Mouse (Mus musculus): ENCODE measurements around the gene Mrps10.
A peak's percentile ranks its signal among the peaks of the same experiment; 100 is the strongest.
"Not testable (repeated sequence)": the region's sequence is repeated elsewhere in the genome, so short reads cannot be mapped to it uniquely, and the experiment has no call there.

Gene Mrps10

GRCm38 (mm10) chr17:47368401-47369086, at the start of gene Mrps10:
Mrps10 (plus strand) TSS chr17:47368887.
- peak; percentile 96 for DNase-seq (ENCODE audit: low read depth, low spot score)

GRCm38 (mm10) chr17:47318972-47319625, 49.6 kb upstream of the Mrps10 start:
- DNase-seq (ENCODE audit: low read depth, low spot score) = peak; percentile 22

GRCm38 (mm10) chr17:47319761-47320160, 48.9 kb upstream of the Mrps10 start:
- DNase-seq (ENCODE audit: low read depth, low spot score) = no peak

- DNase-seq (ENCODE audit: low read depth, low spot score) = peak; percentile 44
These were observed 46.3 kb upstream of the Mrps10 start for GRCm38 (mm10) chr17:47322128-47322990.

- DNase-seq (ENCODE audit: low read depth, low spot score) = no peak
These were observed 45.7 kb upstream of the Mrps10 start for GRCm38 (mm10) chr17:47322991-47323295.

- DNase-seq (ENCODE audit: low read depth, low spot score) = peak; percentile 10
These were observed 41.1 kb upstream of the Mrps10 start for GRCm38 (mm10) chr17:47327559-47327958.

GRCm38 (mm10) chr17:47327969-47328368, 40.7 kb upstream of the Mrps10 start:
- DNase-seq (ENCODE audit: low read depth, low spot score) = peak; percentile 78

- peak; percentile 16 for DNase-seq (ENCODE audit: low read depth, low spot score)
These were observed 39.9 kb upstream of the Mrps10 start for GRCm38 (mm10) chr17:47328552-47329343.

- DNase-seq (ENCODE audit: low read depth, low spot score) = peak; percentile 57
These were observed 38.1 kb upstream of the Mrps10 start for GRCm38 (mm10) chr17:47330616-47331015.

- DNase-seq (ENCODE audit: low read depth, low spot score) = no peak
These were observed 36.6 kb upstream of the Mrps10 start for GRCm38 (mm10) chr17:47332001-47332611.

GRCm38 (mm10) chr17:47332664-47333063, 36.0 kb upstream of the Mrps10 start:
- not testable (repeated sequence) for DNase-seq (ENCODE audit: low read depth, low spot score)

- no peak for DNase-seq (ENCODE audit: low read depth, low spot score)
These were observed 35.3 kb upstream of the Mrps10 start for GRCm38 (mm10) chr17:47333409-47333808.

GRCm38 (mm10) chr17:47343121-47343520, 25.6 kb upstream of the Mrps10 start:
- DNase-seq (ENCODE audit: low read depth, low spot score) = peak; percentile 65

GRCm38 (mm10) chr17:47349721-47350319, 18.9 kb upstream of the Mrps10 start:
- peak; percentile 82 for DNase-seq (ENCODE audit: low read depth, low spot score)

GRCm38 (mm10) chr17:47359964-47360363, 8.7 kb upstream of the Mrps10 start:
- peak; percentile 80 for DNase-seq (ENCODE audit: low read depth, low spot score)

- DNase-seq (ENCODE audit: low read depth, low spot score) = no peak
These were observed 7.3 kb upstream of the Mrps10 start for GRCm38 (mm10) chr17:47361343-47361742.

GRCm38 (mm10) chr17:47369087-47369443, 378 bp downstream of the Mrps10 start:
- DNase-seq (ENCODE audit: low read depth, low spot score) = no peak

GRCm38 (mm10) chr17:47371451-47371850, 2.8 kb downstream of the Mrps10 start:
- peak; percentile 86 for DNase-seq (ENCODE audit: low read depth, low spot score)

GRCm38 (mm10) chr17:47373991-47374390, 5.3 kb downstream of the Mrps10 start:
- no peak for DNase-seq (ENCODE audit: low read depth, low spot score)

- DNase-seq (ENCODE audit: low read depth, low spot score) = no peak
These were observed 8.1 kb downstream of the Mrps10 start for GRCm38 (mm10) chr17:47376779-47377280.

GRCm38 (mm10) chr17:47378133-47378532, 9.4 kb downstream of the Mrps10 start:
- peak; percentile 69 for DNase-seq (ENCODE audit: low read depth, low spot score)
